ENCODE assay signal across 19 mouse cellular contexts in the genomic region with DNA sequence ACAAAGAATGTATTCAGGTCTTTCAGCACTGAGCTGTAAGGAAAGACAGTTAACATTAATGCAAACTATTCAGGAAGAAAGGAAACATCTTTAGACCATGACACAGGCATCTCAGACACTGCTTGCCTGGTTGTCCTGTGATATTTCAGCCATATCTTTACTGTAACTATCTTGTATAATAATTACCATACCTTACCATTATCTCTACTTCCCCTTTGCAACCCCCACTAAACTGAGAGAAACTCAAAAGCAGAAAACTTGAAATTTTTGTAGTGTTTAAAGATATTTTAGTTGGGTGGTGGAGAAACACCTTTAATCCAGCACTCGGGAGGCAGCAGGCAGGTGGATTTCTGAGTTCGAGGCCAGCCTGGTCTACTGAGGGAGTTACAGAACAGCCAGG.
"Had no signal": no experiment of that assay in that cellular context is flagged by ENCODE, and none has a peak within 500 bp of the region (broad histone marks: within the 10 kb centered on the region; RNA-seq: fewer than 3 reads in every experiment).

No protein-coding gene starts in this region.

- H3K9me3 ChIP-seq: midbrain, embryonic 10.5 days; midbrain, embryonic 12.5 days; neural tube, embryonic 13.5 days; neural tube, embryonic 15.5 days had no signal

- DNase-seq: lung, adult 18-20 months; lung, embryonic 14.5 days; lung, postnatal 10 days; lung, postnatal 4 days; midbrain, embryonic 14.5 days; retina, postnatal 1 day; right cerebral cortex, adult 18-20 months; right cerebral cortex, postnatal 25 days; right cerebral cortex, postnatal 4 days; spleen, adult 18-20 months; thymus, adult 18-20 months; thymus, postnatal 14 days; thymus, postnatal 36 days had no signal

- H3K27me3 ChIP-seq: midbrain, embryonic 12.5 days; neural tube, embryonic 13.5 days; neural tube, embryonic 15.5 days had no signal

- H3K27ac ChIP-seq: liver, embryonic 14.5 days; midbrain, embryonic 10.5 days; midbrain, embryonic 12.5 days; neural tube, embryonic 13.5 days; neural tube, embryonic 15.5 days had no signal

- H3K36me3 ChIP-seq: midbrain, embryonic 12.5 days; neural tube, embryonic 13.5 days; neural tube, embryonic 15.5 days had no signal

- H3K4me3 ChIP-seq: midbrain, embryonic 10.5 days; midbrain, embryonic 12.5 days; myocyte; neural tube, embryonic 13.5 days; neural tube, embryonic 15.5 days had no signal
